Mouse (Mus musculus): ENCODE measurements at regions not wholly inside any gene's neighbourhood (a gene's known extent, or its start where the extent isn't known, plus 50 kb on each side); places are given as distances from the start of the nearest gene placed in this dataset.

GRCm38 (mm10) chr8:92460129-92460953, 102.9 kb downstream of the Irx5 start:
- Histone ChIP-seq H3K36me3 (replicated peaks) (no peaks in the 10 kb centered on the region), H3K27me3 (ENCODE audit: insufficient read depth, low read length) (no peaks in the 10 kb centered on the region), H3K4me1 (ENCODE audit: insufficient read depth, low read depth, low read length) (no peaks in the 10 kb centered on the region), H3K4me3 (ENCODE audit: low read depth, low read length) (no peak overlapping the region; the same call in 1 of the 2 replicates), H3K9me3 (replicated peaks) (peaks cover 76% of the 10 kb centered on the region)
- DNase-seq (ENCODE audit: low spot score) (no peak), ATAC-seq (ENCODE audit: extremely low read depth, insufficient number of reproducible peaks, low FRiP score, poor library complexity, severe bottlenecking) (no peak)
- TF ChIP-seq GATA2 (IDR thresholded peaks at IDR 0.05; ENCODE audit: borderline replicate concordance, low read depth, low read length) (no peak), CTCF (IDR thresholded peaks at IDR 0.05; ENCODE audit: low read depth, low read length) (no peak), TAL1 (conservative IDR thresholded peaks at IDR 0.05; ENCODE audit: low read depth, low read length) (no peak), POLR2AphosphoS5 (IDR thresholded peaks at IDR 0.05; ENCODE audit: insufficient replicate concordance, low read depth, low read length) (no peak), GATA1 (IDR thresholded peaks at IDR 0.05; ENCODE audit: borderline replicate concordance, low read length) (no peak)

- H3K4me3 ChIP-seq (ENCODE audit: low read depth, low read length), result no peak overlapping the region
- no peak for ATAC-seq (ENCODE audit: extremely low read depth, insufficient number of reproducible peaks, low FRiP score, poor library complexity, severe bottlenecking)
- H3K9me3 ChIP-seq (replicated peaks), result peaks cover 72% of the 10 kb centered on the region
- H3K4me1 ChIP-seq (ENCODE audit: insufficient read depth, low read depth, low read length), result no peaks in the 10 kb centered on the region
- DNase-seq (ENCODE audit: low spot score), result no peak
- no peaks in the 10 kb centered on the region for H3K36me3 ChIP-seq (replicated peaks)
- H3K27me3 ChIP-seq (ENCODE audit: insufficient read depth, low read length), result no peaks in the 10 kb centered on the region
- TF ChIP-seq GATA2 (IDR thresholded peaks at IDR 0.05; ENCODE audit: borderline replicate concordance, low read depth, low read length), result no peak
- TF ChIP-seq GATA1 (IDR thresholded peaks at IDR 0.05; ENCODE audit: borderline replicate concordance, low read length), result no peak
- no peak for TF ChIP-seq CTCF (IDR thresholded peaks at IDR 0.05; ENCODE audit: low read depth, low read length)
Observed at GRCm38 (mm10) chr8:92469141-92470000, 111.9 kb downstream of the Irx5 start.

DNA sequence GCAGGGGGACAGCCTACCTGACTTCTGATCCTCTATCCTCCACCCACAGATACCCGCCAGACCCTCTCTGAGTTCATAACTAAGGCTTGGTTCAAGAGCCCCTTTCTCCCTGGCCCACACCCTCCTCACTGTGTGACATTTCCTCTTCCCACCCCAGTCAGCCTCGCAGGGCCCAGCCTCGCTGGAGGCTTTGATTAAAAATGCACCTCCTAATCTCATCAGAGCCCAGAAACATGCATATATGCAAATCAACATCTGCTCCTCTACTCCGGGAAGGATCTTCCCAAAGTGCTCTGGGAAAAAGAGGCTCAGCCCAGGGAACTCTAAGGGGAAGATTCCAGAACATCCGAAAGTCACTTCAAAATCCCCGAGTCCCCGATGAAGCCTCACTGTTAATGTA, 114.8 kb downstream of the Irx5 start:
- Histone ChIP-seq H3K4me3 (ENCODE audit: low read depth, low read length) (no peak overlapping the region), H3K9me3 (replicated peaks) (peaks cover 63% of the 10 kb centered on the region), H3K36me3 (replicated peaks) (no peaks in the 10 kb centered on the region), H3K4me1 (ENCODE audit: insufficient read depth, low read depth, low read length) (no peaks in the 10 kb centered on the region), H3K27me3 (ENCODE audit: insufficient read depth, low read length) (no peaks in the 10 kb centered on the region)
- ATAC-seq (ENCODE audit: extremely low read depth, insufficient number of reproducible peaks, low FRiP score, poor library complexity, severe bottlenecking) (no peak), DNase-seq (ENCODE audit: low spot score) (no peak)
- TF ChIP-seq CTCF (IDR thresholded peaks at IDR 0.05; ENCODE audit: low read depth, low read length) (no peak), POLR2AphosphoS5 (IDR thresholded peaks at IDR 0.05; ENCODE audit: insufficient replicate concordance, low read depth, low read length) (no peak), TAL1 (conservative IDR thresholded peaks at IDR 0.05; ENCODE audit: low read depth, low read length) (no peak), GATA1 (IDR thresholded peaks at IDR 0.05; ENCODE audit: borderline replicate concordance, low read length) (no peak), GATA2 (IDR thresholded peaks at IDR 0.05; ENCODE audit: borderline replicate concordance, low read depth, low read length) (no peak)

DNA sequence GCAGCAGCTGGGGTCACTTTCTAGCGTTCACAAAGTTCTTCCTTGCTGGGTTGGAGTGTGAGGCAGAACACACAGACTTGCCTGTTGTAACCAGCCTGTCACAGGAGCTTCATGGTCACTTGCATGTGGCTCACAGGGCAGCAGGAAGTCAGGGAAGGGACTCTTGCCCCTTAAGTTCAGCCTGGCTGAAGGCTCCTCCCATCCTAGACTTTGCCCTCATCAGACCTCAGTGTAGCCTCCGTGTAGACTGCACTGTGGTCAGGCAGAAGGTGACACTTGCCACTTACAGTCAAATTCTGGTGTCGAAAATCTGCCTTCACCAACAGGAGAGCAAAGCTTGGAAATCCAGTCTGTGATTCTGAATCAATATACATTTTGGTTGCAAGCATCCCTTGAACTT, 115.4 kb downstream of the Irx5 start:
- no peaks in the 10 kb centered on the region for H3K36me3 ChIP-seq (replicated peaks)
- no peak for ATAC-seq (ENCODE audit: extremely low read depth, insufficient number of reproducible peaks, low FRiP score, poor library complexity, severe bottlenecking)
- H3K9me3 ChIP-seq (replicated peaks), result peaks cover 58% of the 10 kb centered on the region
- no peaks in the 10 kb centered on the region for H3K27me3 ChIP-seq (ENCODE audit: insufficient read depth, low read length)
- no peak for DNase-seq (ENCODE audit: low spot score)
- H3K4me1 ChIP-seq (ENCODE audit: insufficient read depth, low read depth, low read length), result no peaks in the 10 kb centered on the region
- H3K4me3 ChIP-seq (ENCODE audit: low read depth, low read length), result no peak overlapping the region
- TF ChIP-seq TAL1 (conservative IDR thresholded peaks at IDR 0.05; ENCODE audit: low read depth, low read length), result no peak
- no peak for TF ChIP-seq GATA2 (IDR thresholded peaks at IDR 0.05; ENCODE audit: borderline replicate concordance, low read depth, low read length)
- no peak for TF ChIP-seq POLR2AphosphoS5 (IDR thresholded peaks at IDR 0.05; ENCODE audit: insufficient replicate concordance, low read depth, low read length)
- no peak for TF ChIP-seq GATA1 (IDR thresholded peaks at IDR 0.05; ENCODE audit: borderline replicate concordance, low read length)
- TF ChIP-seq CTCF (IDR thresholded peaks at IDR 0.05; ENCODE audit: low read depth, low read length), result no peak

DNA sequence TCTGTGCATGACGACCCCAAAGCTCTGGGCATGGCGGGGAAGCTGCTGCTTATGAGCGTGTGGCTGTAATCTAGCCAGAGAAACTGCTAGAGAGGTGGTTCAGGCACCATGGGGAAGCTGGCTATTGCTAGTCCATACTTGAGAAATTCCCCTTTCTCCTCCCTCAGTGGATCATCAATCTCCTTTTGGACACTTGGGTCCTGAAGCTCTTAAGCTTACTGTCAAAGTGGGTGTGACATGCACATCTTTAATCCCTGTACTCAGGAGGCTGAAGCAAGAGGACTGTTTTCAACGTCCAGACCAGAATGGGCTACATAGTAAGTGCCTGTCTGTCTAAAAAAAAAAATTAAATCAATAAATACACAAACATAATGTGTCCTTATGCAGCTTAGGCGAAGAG, 125.0 kb downstream of the Irx5 start:
- ATAC-seq (ENCODE audit: extremely low read depth, insufficient number of reproducible peaks, low FRiP score, poor library complexity, severe bottlenecking), result no peak
- no peak for TF ChIP-seq CTCF (IDR thresholded peaks at IDR 0.05; ENCODE audit: low read depth, low read length)
- no peak for TF ChIP-seq GATA2 (IDR thresholded peaks at IDR 0.05; ENCODE audit: borderline replicate concordance, low read depth, low read length)
- TF ChIP-seq GATA1 (IDR thresholded peaks at IDR 0.05; ENCODE audit: borderline replicate concordance, low read length), result no peak
- no peak for TF ChIP-seq TAL1 (conservative IDR thresholded peaks at IDR 0.05; ENCODE audit: low read depth, low read length)
- TF ChIP-seq POLR2AphosphoS5 (IDR thresholded peaks at IDR 0.05; ENCODE audit: insufficient replicate concordance, low read depth, low read length), result no peak
- no peaks in the 10 kb centered on the region for H3K4me1 ChIP-seq (ENCODE audit: insufficient read depth, low read depth, low read length)
- no peak for DNase-seq (ENCODE audit: low spot score)
- H3K27me3 ChIP-seq (ENCODE audit: insufficient read depth, low read length), result no peaks in the 10 kb centered on the region
- no peaks in the 10 kb centered on the region for H3K36me3 ChIP-seq (replicated peaks)
- H3K4me3 ChIP-seq (ENCODE audit: low read depth, low read length), result no peak overlapping the region
- peaks cover 54% of the 10 kb centered on the region for H3K9me3 ChIP-seq (replicated peaks)
